Mouse (Mus musculus) heart, adult 2 months (tissue): Measurements from ENCODE around the gene 1700020A23Rik.

Experiments
- CTCF ChIP-seq: fragments of 200-600 bp; IDR thresholded peaks from 2 replicates; pipeline ENCODE4 v1.8.1; 2022; ENCODE audit warnings: antibody characterized with exemption, mild to moderate bottlenecking, moderate library complexity
- EP300 ChIP-seq: fragments of 200-500 bp; IDR thresholded peaks from 2 replicates; pipeline ENCODE4 v1.6.1; 2011; ENCODE audit warnings: low read depth, low read length, control low read depth; ENCODE audit not compliant: insufficient read depth
- POLR2A ChIP-seq: fragments of 200-500 bp; IDR thresholded peaks from 2 replicates; pipeline ENCODE4 v1.6.1; 2011; ENCODE audit warnings: mild to moderate bottlenecking, low read depth, low read length, control low read depth; ENCODE audit not compliant: insufficient read depth

GRCm38 (mm10) chr2:130451086-130451726 is 46.1 kb downstream of the 1700020A23Rik start:
- no peak for TF ChIP-seq CTCF
- TF ChIP-seq POLR2A = no peak
- no peak for TF ChIP-seq EP300
